Mouse (Mus musculus) midbrain, embryonic 14.5 days (tissue): ENCODE measurements around the gene Otulinl. TPM values are rescaled to one million over a fixed set of nuclear protein-coding genes. Genes with fewer than 3 reads are reported as not detected.

Experiments
- ATAC-seq: fragments of 200-750 bp; cut with Nextera tagmentation; 2 replicates; pipeline ENCODE4 v1.8.0; 2017; ENCODE audit warnings: moderate number of reproducible peaks, moderate library complexity; ENCODE audit not compliant: low FRiP score, low TSS enrichment
- DNase-seq: peaks from one replicate; pipeline ENCODE4 v3.0.0-alpha.2; 2015
- H3K27ac ChIP-seq: fragments of 300-500 bp; sonication (generic); replicated peaks from 2 replicates; pipeline ENCODE4 v1.5.1; 2014; ENCODE audit warnings: mild to moderate bottlenecking, low read depth, low read length, moderate library complexity
- H3K27me3 ChIP-seq: fragments of 300-500 bp; sonication (generic); 2 replicates; pipeline ENCODE4 v1.6.1; 2014; ENCODE audit warnings: low read length, control low read depth, mixed read lengths; ENCODE audit not compliant: control insufficient read depth, insufficient read depth
- H3K36me3 ChIP-seq: fragments of 300-500 bp; sonication (generic); 2 replicates; pipeline ENCODE4 v1.6.1; 2014; ENCODE audit warnings: low read length, control low read depth; ENCODE audit not compliant: control insufficient read depth, insufficient read depth
- H3K4me1 ChIP-seq: fragments of 300-500 bp; sonication (generic); 2 replicates; pipeline ENCODE4 v1.6.1; 2014; ENCODE audit warnings: mild to moderate bottlenecking, antibody characterized with exemption, low read length, control low read depth; ENCODE audit not compliant: control insufficient read depth, insufficient read depth
- H3K4me2 ChIP-seq: fragments of 300-500 bp; sonication (generic); 2 replicates; pipeline ENCODE4 v1.6.1; 2014; ENCODE audit warnings: mild to moderate bottlenecking, low read length, moderate library complexity
- H3K4me3 ChIP-seq: fragments of 300-500 bp; sonication (generic); replicated peaks from 2 replicates; pipeline ENCODE4 v1.5.1; 2014; ENCODE audit warnings: low read depth, low read length
- H3K9ac ChIP-seq: fragments of 300-500 bp; sonication (generic); replicated peaks from 2 replicates; pipeline ENCODE4 v1.6.1; 2014; ENCODE audit warnings: mild to moderate bottlenecking, low read length, moderate library complexity
- H3K9me3 ChIP-seq: fragments of 300-500 bp; sonication (generic); 2 replicates; pipeline ENCODE4 v1.6.1; 2016; ENCODE audit warnings: low read length, control low read depth, mixed read lengths; ENCODE audit not compliant: control insufficient read depth
- WGBS: fragments of 180-500 bp; shearing (Covaris S2); extraction: QIAGEN DNeasy Blood & Tissue Kit; methylation state at CpG from one replicate; pipeline ENCODE4 v1.1.7; 2014; 5-methylcytosine and 5-hydroxymethylcytosine counted together
- polyA plus RNA-seq: library from polyadenylated mRNA; unstranded; fragments of >200 nt; fragmentation: Nextera tagmentation; extraction: Ambion mirVana; gene quantifications from 2 replicates; pipeline ENCODE4 v1.2.1, GENCODE M21; 2014

Otulinl gene
- polyA plus RNA-seq, 1 experiment from 2014 or later, result 10.7 TPM

DNA sequence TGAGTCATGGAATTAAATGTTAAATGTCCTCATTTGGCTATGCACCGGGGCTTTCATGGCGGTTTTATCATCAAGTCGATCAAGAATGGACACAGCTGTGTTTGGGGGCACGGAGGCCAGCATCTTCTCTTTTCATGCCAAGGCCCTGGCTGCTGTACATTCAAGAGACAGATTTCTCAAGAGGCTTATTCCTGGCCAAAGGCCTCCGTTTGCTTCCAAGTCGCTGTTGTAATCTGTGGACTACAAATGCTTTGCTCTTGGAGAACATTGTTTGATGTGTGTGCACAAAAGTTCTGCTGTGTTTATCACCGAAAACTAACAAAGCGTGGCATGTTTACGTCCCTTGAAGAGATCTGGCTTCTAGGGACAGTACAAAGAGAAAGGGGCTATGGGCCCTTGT lies 29.3 kb upstream of the Otulinl start:
- Histone ChIP-seq H3K9ac (no peak overlapping the region), H3K27me3 (no peaks in the 10 kb centered on the region), H3K4me1 (no peaks in the 10 kb centered on the region), H3K4me2 (no peak overlapping the region), H3K27ac (no peak overlapping the region), H3K9me3 (no peaks in the 10 kb centered on the region), H3K36me3 (no peaks in the 10 kb centered on the region), H3K4me3 (no peak overlapping the region)
- 84% methylated on average over 9 of the region's 9 CpGs for WGBS
- DNase-seq (no peak), ATAC-seq (no peak)

DNA sequence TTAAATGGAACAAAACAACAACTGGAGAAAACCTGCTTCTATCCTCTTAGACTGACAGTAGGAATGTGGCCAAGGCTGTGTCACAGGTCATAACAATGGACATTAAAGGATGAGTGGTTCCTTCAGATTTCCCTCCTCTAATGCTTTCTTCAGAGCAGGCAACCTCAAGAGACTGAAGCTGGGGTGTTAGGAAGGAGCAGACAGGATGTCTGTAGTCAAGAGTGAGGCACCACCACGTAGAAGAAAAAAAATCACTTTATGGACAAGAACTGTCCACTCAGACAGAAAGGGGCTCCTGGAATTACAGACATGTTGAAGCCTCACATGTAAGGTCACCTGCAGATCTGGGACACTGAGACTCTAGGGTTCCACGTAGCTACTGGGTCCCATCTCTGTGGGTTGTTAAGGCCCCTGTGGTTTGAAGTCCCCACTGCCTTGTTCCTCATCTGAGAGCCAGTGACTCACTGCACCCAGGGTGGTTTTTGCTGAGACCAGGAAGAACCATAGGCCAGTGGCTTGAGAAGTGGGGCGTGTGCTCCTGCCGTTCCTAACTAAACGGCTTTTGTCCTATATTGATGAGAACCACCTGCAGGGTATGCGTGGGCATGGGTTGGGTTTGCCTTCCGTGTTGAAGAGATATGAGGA lies 27.7 kb upstream of the Otulinl start:
- no peaks in the 10 kb centered on the region for H3K27me3 ChIP-seq
- WGBS, result 92% methylated on average over 7 of the region's 7 CpGs
- H3K4me3 ChIP-seq, result no peak overlapping the region
- H3K4me1 ChIP-seq, result no peaks in the 10 kb centered on the region
- H3K9ac ChIP-seq, result no peak overlapping the region
- no peak overlapping the region for H3K4me2 ChIP-seq
- ATAC-seq (no peak), DNase-seq (no peak)
- H3K36me3 ChIP-seq, result no peaks in the 10 kb centered on the region
- H3K27ac ChIP-seq, result no peak overlapping the region
- H3K9me3 ChIP-seq, result no peaks in the 10 kb centered on the region

DNA sequence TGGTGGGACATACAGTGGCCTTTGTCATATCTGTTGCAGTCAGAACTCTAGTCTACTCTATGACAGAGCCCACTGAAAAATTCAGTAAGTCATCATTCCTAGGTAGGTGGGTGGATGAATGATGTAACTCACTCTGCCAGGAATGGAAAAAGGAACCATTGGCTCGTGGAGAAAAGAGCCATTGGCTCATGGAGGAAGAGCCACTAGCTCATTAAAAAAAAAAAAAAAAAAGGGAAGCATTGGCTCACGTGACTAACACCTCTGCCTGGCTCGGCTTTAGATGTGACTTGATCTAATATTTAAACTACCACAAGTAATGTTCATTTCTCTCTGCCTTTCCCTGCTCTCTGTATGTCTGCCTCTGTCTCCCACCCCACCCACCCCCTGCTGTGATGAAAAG lies 27.1 kb upstream of the Otulinl start:
- Histone ChIP-seq H3K9me3 (no peaks in the 10 kb centered on the region), H3K36me3 (no peaks in the 10 kb centered on the region), H3K4me1 (no peaks in the 10 kb centered on the region), H3K27ac (no peak overlapping the region), H3K4me2 (no peak overlapping the region), H3K9ac (no peak overlapping the region), H3K27me3 (no peaks in the 10 kb centered on the region), H3K4me3 (no peak overlapping the region)
- no peak for DNase-seq
- WGBS, result 61% methylated on average over 3 of the region's 3 CpGs
- ATAC-seq, result no peak

- Histone ChIP-seq H3K36me3 (no peaks in the 10 kb centered on the region), H3K27me3 (no peaks in the 10 kb centered on the region), H3K9me3 (no peaks in the 10 kb centered on the region), H3K4me1 (no peaks in the 10 kb centered on the region), H3K4me3 (no peak overlapping the region), H3K27ac (no peak overlapping the region), H3K9ac (no peak overlapping the region), H3K4me2 (no peak overlapping the region)
- DNase-seq (no peak), ATAC-seq (no peak)
- 25% methylated on average over 1 of the region's 1 CpGs for WGBS
These were observed 21.6 kb upstream of the Otulinl start for GRCm38 (mm10) chr15:27702972-27703313.

GRCm38 (mm10) chr15:27702031-27702971 lies 20.9 kb upstream of the Otulinl start:
- 40% methylated on average over 11 of the region's 11 CpGs for WGBS
- no peaks in the 10 kb centered on the region for H3K27me3 ChIP-seq
- H3K4me2 ChIP-seq, result no peak overlapping the region
- peak; percentile 18 for DNase-seq
- no peak overlapping the region for H3K9ac ChIP-seq
- no peaks in the 10 kb centered on the region for H3K9me3 ChIP-seq
- ATAC-seq, result no peak
- H3K4me1 ChIP-seq, result no peaks in the 10 kb centered on the region
- no peaks in the 10 kb centered on the region for H3K36me3 ChIP-seq
- H3K27ac ChIP-seq, result no peak overlapping the region
- no peak overlapping the region for H3K4me3 ChIP-seq

DNA sequence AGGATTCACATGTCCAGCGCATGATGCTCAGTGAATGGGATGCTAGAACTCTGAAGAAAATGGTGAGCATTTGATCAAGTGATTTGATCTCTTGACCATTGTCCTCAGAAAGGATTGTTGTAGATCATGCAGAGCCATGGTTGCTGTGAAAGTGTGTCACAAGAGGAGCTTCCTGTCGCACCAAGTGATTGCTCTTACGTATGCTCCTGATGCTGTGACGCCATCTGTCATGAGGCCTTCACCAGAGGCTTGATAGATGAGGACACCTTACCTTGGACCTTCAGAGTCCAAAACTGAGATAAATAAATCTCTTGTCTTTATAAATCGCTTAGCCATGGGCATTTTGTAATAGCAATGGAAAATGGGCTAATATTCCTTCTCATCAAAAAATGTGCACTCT lies 16.3 kb upstream of the Otulinl start:
- H3K36me3 ChIP-seq, result no peaks in the 10 kb centered on the region
- H3K27ac ChIP-seq, result no peak overlapping the region
- no peaks in the 10 kb centered on the region for H3K27me3 ChIP-seq
- 96% methylated on average over 5 of the region's 5 CpGs for WGBS
- H3K4me3 ChIP-seq, result no peak overlapping the region
- H3K9ac ChIP-seq, result no peak overlapping the region
- H3K4me1 ChIP-seq, result no peaks in the 10 kb centered on the region
- H3K9me3 ChIP-seq, result no peaks in the 10 kb centered on the region
- H3K4me2 ChIP-seq, result no peak overlapping the region
- ATAC-seq (no peak), DNase-seq (no peak)

DNA sequence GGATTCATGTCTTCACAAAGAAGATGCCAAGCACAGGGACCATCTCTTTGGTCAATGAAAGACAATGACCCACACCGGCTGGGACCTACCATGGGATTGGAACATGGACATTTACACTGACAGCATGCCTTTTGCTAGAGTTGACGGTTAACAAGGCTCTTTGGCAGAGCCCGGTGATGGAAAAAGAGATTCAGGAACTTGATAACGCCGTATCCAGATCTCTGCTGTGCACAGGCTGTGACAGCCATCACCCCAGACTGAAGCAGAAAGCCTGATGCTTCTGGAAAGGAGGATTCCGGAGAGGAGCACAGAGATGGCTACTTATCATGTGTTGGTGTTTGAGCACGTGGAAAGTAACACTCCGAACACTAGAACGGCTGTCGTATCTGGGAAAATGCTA lies 11.9 kb upstream of the Otulinl start:
- Histone ChIP-seq H3K27ac (no peak overlapping the region), H3K27me3 (no peaks in the 10 kb centered on the region), H3K36me3 (no peaks in the 10 kb centered on the region), H3K9me3 (no peaks in the 10 kb centered on the region), H3K9ac (no peak overlapping the region), H3K4me1 (no peaks in the 10 kb centered on the region), H3K4me2 (no peak overlapping the region), H3K4me3 (no peak overlapping the region)
- no peak for ATAC-seq
- WGBS, result 93% methylated on average over 10 of the region's 10 CpGs
- no peak for DNase-seq

GRCm38 (mm10) chr15:27692161-27692560 lies 10.8 kb upstream of the Otulinl start:
- Histone ChIP-seq H3K4me3 (no peak overlapping the region), H3K27ac (no peak overlapping the region), H3K4me1 (no peaks in the 10 kb centered on the region), H3K36me3 (no peaks in the 10 kb centered on the region), H3K27me3 (no peaks in the 10 kb centered on the region), H3K4me2 (no peak overlapping the region), H3K9me3 (no peaks in the 10 kb centered on the region), H3K9ac (no peak overlapping the region)
- WGBS, result 76% methylated on average over 7 of the region's 7 CpGs
- DNase-seq, result no peak
- ATAC-seq, result no peak

DNA sequence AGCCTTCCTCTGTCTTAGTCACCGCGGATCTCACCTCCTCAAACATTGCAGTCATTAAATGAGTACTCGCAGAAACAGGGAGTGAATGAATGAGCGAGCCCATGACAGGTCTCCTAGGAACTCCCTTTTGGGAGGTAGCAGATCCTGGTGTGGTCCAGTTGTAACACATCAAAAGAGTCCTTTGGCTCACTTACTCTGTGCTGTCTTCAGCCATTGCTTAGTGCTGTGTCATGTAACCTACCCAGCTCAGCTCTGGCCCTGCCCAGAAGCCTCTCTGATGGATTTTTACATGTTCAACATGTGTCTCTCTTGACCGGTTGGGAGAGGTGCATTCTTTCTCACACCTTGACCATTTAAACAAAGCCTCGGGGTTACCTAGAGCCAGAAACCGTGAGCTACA lies 9.8 kb upstream of the Otulinl start:
- Histone ChIP-seq H3K27ac (no peak overlapping the region), H3K27me3 (no peaks in the 10 kb centered on the region), H3K9me3 (no peaks in the 10 kb centered on the region), H3K4me3 (no peak overlapping the region), H3K36me3 (no peaks in the 10 kb centered on the region), H3K9ac (no peak overlapping the region), H3K4me1 (no peaks in the 10 kb centered on the region), H3K4me2 (no peak overlapping the region)
- WGBS, result 93% methylated on average over 7 of the region's 7 CpGs
- no peak for DNase-seq
- no peak for ATAC-seq
